Mouse (Mus musculus) retina, postnatal 7 days (tissue): ENCODE measurements around the gene Camta1.

ENCODE experiments used
- DNase-seq: peaks from one replicate; pipeline ENCODE4 v3.0.0-alpha.2; 2012; ENCODE audit warnings: low read depth, low spot score

Gene Camta1

DNA sequence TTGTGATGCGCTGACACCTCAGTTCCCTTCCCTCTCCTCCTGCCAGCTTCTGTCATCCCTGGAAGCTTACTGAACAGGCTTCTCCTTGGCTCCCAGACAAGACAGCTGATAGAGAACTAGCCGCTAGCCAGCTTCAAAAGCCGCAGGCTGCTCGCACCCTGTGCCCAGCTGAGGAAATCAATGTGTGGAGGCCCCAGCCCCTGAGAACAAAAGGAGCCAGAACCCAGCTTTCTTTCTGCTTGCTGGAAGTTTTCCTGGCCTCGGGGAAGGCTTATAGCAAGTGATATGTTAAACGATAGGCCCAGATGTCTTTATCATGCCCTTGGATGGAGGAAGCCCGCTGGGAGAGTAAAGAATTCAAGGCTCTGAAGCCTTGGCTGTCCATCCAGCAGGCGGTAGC, 411.7 kb downstream of the Camta1 start:
- DNase-seq, result no peak

GRCm38 (mm10) chr4:151448341-151448740, 413.3 kb downstream of the Camta1 start:
- DNase-seq, result no peak

- no peak for DNase-seq
Observed at GRCm38 (mm10) chr4:151444665-151445064, 417.0 kb downstream of the Camta1 start.

- no peak for DNase-seq
Observed at GRCm38 (mm10) chr4:151438561-151438960, 423.1 kb downstream of the Camta1 start.

- DNase-seq, result no peak
Observed at GRCm38 (mm10) chr4:151437859-151438258, 423.8 kb downstream of the Camta1 start.

DNA sequence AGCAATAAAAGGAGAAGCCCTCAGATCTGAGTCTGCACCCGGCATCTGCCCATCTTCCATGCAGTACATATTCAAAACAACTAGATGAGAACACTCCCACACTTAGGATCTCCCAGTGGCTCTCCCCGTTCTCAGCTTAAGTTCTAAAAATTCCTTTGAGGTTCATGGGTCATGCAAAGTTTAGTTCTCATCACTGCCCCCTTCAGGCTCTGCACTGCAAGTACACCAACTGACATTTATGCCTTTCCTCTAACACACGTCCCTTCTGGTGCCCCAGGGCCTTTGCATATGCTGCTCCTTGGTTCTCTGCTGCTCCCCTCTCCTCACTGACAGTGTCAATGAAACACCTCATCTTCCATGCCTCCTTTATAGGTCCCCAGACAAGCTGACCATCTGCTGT, 436.5 kb downstream of the Camta1 start:
- no peak for DNase-seq

GRCm38 (mm10) chr4:151422922-151423321, 438.8 kb downstream of the Camta1 start:
- DNase-seq, result no peak

DNA sequence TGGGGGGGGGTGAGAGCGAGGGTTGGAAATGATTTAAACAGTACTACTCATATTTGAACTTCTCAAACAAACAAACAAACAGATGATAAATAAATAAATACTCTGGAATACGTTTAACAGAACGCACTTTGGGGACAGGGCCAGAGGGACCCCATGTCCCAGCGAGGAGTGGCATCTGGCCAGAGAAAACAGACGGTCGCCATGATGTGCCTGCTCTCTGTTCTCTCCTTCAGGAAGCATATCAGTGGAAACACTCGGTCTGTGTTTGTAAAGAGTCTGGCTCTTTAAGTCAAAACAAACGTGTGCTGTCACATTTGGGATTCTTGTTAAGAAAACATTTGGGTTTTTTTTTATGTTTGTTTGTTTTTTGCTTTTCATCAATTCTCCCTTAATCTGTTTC, 439.3 kb downstream of the Camta1 start:
- DNase-seq, result no peak

- DNase-seq, result no peak
Observed at GRCm38 (mm10) chr4:151418344-151418875, 443.3 kb downstream of the Camta1 start.

GRCm38 (mm10) chr4:151415812-151416211, 445.9 kb downstream of the Camta1 start:
- no peak for DNase-seq

- no peak for DNase-seq
Observed at GRCm38 (mm10) chr4:151415376-151415775, 446.3 kb downstream of the Camta1 start.

- no peak for DNase-seq
Observed at GRCm38 (mm10) chr4:151414952-151415351, 446.7 kb downstream of the Camta1 start.

- DNase-seq, result no peak
Observed at GRCm38 (mm10) chr4:151411641-151412061, 450.0 kb downstream of the Camta1 start.

DNA sequence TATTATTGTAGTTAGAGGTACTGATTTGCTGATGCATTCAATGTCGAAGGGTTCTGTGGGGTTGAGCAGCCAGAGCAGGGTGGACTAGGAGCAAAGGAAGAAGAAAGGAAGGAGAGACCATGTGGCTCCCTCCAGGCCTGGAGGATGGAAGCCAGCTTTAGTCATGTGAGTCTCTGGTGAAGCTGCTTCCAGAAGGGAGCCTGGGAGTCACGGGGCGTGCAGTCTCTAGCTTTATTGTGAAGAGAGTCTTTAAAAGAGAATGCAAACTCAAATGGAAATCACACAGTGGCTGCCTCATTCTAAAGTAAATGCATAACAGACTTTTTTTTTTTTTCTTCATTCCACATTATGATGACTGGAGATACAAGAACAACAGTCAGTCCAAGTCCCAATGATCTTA, 450.7 kb downstream of the Camta1 start:
- DNase-seq, result no peak

- DNase-seq, result no peak
Observed at GRCm38 (mm10) chr4:151409291-151409690, 452.4 kb downstream of the Camta1 start.

DNA sequence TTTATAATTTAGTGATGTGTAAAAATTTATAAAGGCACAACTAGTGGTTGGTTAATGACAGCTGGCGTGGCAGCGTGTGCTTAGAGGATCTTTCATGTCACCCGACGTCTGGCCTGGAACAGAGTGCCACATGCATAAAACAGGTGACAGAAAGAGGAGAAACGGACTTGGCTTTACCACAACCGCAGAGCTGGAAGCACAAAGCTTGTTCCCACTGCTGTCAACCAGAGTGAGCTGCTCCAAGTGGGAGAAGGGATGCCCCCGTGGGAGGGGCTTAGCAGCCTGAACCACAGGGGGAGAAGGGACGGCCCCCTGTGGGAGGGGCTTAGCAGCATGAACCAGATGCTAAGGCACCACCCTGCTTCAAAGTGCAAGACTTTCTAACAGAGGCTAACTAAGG, 452.9 kb downstream of the Camta1 start:
- DNase-seq, result no peak

DNA sequence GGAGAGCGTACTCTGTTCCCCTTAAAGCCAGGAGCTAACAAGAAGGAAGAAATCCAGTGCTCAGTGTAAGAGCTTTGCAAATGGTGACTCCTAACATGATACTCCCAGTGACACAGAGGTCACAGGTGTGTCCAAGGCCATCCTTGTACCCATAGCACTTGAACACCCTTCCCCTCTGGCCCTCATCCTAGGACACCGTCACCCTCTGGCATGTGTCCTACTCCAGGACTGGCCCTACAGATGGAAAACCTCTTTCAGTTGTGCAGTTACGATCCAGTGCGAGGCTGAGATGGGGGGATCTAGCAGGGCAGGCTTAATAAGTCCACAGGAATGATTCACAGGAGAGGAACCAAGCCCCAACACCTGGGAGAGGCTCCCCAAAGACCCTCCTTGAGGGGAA, 453.4 kb downstream of the Camta1 start:
- DNase-seq, result no peak

GRCm38 (mm10) chr4:151407129-151407528, 454.5 kb downstream of the Camta1 start:
- DNase-seq, result no peak

DNA sequence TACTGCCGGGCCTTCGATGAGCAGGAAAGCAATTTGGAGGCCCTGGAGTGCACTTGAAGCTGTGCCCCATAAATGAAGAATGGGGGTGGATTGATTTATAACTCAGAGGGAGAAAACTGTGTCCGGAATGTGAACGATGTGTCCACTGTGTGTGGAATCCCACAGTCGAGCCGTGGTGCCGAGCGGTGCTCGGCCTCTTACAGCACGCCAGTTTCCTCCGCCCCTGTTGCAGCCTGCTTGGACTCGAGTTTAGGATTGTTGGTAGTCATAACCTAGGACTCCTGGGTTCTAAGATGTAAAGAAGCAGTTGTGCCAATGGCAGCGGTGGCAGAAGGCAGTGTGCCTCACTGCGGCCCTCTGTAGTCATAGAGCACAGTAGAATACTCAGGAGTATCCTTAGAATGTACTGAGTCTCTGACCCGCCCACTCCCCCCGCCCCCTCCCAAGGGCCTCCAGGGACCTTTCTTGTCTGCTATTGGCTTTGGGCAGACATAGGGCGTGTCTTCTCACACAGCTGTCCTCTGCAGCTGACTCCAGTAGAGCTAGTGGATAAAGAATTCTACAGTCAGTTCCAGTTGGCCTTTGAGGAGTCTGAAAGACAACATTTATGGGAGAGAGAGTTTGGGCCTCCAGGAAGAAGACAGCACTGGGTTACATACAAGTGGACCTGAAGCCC, 457.0 kb downstream of the Camta1 start:
- DNase-seq, result no peak

GRCm38 (mm10) chr4:151401685-151402397, 459.8 kb downstream of the Camta1 start:
- DNase-seq, result no peak

- DNase-seq, result no peak
Observed at GRCm38 (mm10) chr4:151396536-151396935, 465.1 kb downstream of the Camta1 start.

DNA sequence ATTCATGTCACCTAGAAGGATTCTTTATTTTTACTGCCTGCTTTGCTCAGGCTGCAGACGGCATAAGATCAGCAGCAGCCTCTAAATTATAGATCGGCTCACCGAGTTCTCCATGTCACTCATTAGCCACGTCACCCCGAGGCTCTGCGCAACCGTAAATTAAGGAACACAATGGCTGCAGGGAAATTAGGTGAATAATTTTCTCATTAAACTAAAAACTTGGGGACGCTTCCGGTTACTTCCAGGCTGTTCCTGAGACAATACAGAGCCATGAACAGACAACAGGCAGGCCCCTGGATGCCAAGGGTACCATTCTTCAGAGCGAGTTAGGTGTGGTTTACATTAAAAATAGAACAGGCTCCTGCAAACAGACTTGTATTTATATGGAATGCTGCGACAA, 472.3 kb downstream of the Camta1 start:
- DNase-seq, result no peak
